Mouse (Mus musculus): ENCODE data around the gene Crhr1. TPM values are rescaled to one million over a fixed set of nuclear protein-coding genes. Genes with fewer than 3 reads are reported as not detected.

Crhr1 gene
- polyA plus RNA-seq, 1 experiment from 2014 or later, result 2.3 TPM

DNA sequence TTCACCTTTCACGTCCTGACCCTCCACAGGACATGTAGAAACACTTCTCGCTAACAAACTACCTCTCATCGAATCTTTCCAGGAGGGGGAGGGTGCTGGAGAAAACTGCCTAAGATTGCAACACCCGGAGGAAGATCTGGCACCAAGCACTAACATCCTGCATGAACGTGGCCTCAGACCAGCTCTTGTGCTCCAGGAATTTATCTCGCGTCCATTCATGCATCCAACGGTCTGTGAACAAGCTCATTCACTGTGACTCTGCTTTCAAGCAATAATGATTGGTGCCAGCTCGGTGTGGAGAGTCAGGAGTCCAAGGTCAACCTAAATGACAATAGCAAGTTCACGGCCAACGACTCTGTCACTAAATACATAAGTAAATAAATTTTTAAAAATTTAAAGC, 20.8 kb upstream of the Crhr1 start:
- H3K36me3 ChIP-seq, result no peaks in the 10 kb centered on the region
- no peak overlapping the region for H3K9ac ChIP-seq (replicated peaks)
- no peak overlapping the region for H3K4me3 ChIP-seq (replicated peaks)
- no peak overlapping the region for H3K4me2 ChIP-seq (replicated peaks)
- no peak for ATAC-seq
- peaks cover 10% of the 10 kb centered on the region for H3K4me1 ChIP-seq (replicated peaks)
- 73% methylated on average over 11 of the region's 11 CpGs for WGBS
- peaks cover 3% of the 10 kb centered on the region; the same call in 1 of the 2 replicates for H3K27me3 ChIP-seq
- H3K9me3 ChIP-seq, result no peaks in the 10 kb centered on the region
- H3K27ac ChIP-seq, result no peak overlapping the region

DNA sequence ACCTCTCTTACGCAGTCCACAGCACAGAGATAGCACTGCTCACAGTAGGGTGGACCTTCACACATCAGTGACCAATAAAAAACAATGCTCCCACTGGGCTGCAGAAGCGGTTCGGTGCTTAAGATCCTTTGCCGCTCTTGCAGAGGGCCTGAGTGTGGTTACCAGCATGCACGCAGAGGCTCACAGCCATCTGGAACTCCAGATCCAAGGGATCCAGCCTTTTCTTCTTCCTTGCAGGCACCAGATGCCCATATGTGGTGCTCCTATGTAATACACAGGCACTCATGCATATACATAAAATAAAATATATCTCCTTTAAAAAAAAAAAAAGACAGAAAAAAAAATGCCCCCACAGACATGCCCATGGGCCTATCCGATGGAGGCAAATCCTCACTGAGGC, 19.0 kb upstream of the Crhr1 start:
- no peak overlapping the region for H3K9ac ChIP-seq (replicated peaks)
- no peak overlapping the region for H3K4me2 ChIP-seq (replicated peaks)
- no peaks in the 10 kb centered on the region for H3K9me3 ChIP-seq
- WGBS, result 50% methylated on average over 6 of the region's 6 CpGs
- no peak for ATAC-seq
- H3K27ac ChIP-seq, result no peak overlapping the region
- H3K36me3 ChIP-seq, result no peaks in the 10 kb centered on the region
- H3K27me3 ChIP-seq, result no peaks in the 10 kb centered on the region
- no peaks in the 10 kb centered on the region for H3K4me1 ChIP-seq (replicated peaks)
- H3K4me3 ChIP-seq (replicated peaks), result no peak overlapping the region

DNA sequence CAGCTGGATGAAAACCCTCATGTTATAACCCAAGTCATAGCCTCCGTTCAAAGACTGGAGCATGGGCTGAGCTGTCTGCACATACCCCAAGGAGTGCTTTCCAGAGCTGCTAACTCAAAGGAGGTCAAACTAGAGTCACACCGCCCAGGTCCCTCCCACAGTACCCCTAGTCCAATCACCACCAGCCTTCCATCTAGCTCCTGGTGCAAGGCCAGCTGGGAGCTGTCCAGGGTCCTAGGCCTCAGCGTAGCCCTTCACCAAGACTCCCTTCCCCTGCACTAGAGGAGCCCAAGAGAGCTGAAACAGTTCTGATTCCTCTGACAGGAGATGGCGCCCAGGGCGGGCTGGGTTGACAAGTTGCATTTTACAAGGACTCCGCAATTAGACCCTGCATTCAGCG, 18.0 kb upstream of the Crhr1 start:
- Histone ChIP-seq H3K9me3 (no peaks in the 10 kb centered on the region), H3K4me3 (replicated peaks) (no peak overlapping the region), H3K27me3 (no peaks in the 10 kb centered on the region), H3K36me3 (no peaks in the 10 kb centered on the region), H3K27ac (no peak overlapping the region), H3K9ac (replicated peaks) (no peak overlapping the region), H3K4me1 (replicated peaks) (no peaks in the 10 kb centered on the region), H3K4me2 (replicated peaks) (no peak overlapping the region)
- WGBS, result 9% methylated on average over 7 of the region's 7 CpGs
- ATAC-seq, result no peak

DNA sequence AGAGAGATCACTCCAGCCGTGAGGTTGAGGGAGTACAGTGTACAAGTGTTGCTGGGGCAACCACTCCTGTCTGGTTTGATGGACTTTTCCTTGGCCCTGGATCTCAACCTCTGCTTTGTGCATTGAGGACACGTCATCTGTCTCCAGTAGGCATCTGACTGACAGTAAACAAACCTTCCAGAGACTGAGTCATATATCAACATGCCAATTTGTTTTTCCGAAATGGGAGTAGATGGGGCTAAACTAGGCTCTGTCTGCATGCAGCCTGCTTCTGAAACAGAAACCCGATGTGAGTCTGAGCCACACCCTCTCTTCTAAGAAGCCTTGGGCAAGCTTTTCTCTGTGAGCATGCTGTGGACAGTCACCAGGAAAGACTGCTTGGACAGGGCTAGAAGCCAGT, 14.3 kb upstream of the Crhr1 start:
- Histone ChIP-seq H3K4me1 (replicated peaks) (no peaks in the 10 kb centered on the region), H3K9me3 (no peaks in the 10 kb centered on the region), H3K36me3 (no peaks in the 10 kb centered on the region), H3K27ac (no peak overlapping the region), H3K4me3 (replicated peaks) (no peak overlapping the region), H3K4me2 (replicated peaks) (no peak overlapping the region), H3K27me3 (no peaks in the 10 kb centered on the region), H3K9ac (replicated peaks) (no peak overlapping the region)
- no peak for ATAC-seq
- 83% methylated on average over 4 of the region's 4 CpGs for WGBS

DNA sequence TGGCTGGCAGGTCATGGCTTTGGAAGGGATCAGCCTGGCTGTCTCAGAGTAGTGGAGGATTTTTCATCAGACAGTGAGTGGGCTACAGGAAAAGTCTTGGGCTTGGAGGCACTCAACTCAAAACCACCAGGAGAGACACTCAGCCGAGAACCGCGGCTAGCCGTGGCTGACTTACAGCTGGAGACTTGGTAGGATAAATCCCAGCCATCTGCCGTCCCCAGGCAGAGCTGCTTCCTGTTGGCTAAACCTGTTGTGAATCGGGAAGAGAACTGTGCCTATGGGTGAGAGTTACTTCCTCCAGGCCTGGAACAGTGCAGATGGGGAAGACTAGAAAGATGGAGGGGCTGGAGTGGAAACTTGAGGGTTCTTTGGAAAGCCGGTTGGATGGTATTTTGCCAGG, 9.7 kb upstream of the Crhr1 start:
- no peaks in the 10 kb centered on the region for H3K4me1 ChIP-seq (replicated peaks)
- H3K27ac ChIP-seq, result no peak overlapping the region
- no peaks in the 10 kb centered on the region for H3K27me3 ChIP-seq
- no peak overlapping the region for H3K4me2 ChIP-seq (replicated peaks)
- 79% methylated on average over 7 of the region's 7 CpGs for WGBS
- no peak overlapping the region for H3K4me3 ChIP-seq (replicated peaks)
- no peak for ATAC-seq
- H3K9me3 ChIP-seq, result no peaks in the 10 kb centered on the region
- H3K36me3 ChIP-seq, result no peaks in the 10 kb centered on the region
- no peak overlapping the region for H3K9ac ChIP-seq (replicated peaks)

DNA sequence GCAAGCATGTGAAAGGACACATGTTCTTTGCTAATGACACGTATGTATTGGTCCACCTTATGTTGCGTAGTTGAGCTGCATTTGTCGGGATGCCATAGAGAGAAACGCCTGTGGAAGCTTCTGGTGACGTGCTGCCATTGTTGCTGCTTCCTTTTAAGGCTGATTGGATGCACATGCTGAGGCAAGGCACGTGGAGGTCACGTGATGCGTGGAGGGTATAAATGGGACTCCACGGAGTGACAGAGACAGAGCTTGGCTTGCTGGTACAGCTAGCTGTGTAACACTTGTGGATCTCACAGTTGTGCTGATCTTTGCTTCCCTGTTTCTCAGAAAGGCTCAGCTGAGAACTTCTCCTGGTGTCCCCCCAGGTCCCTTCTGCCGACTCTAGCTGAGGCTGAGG, 9.2 kb upstream of the Crhr1 start:
- Histone ChIP-seq H3K4me1 (replicated peaks) (no peaks in the 10 kb centered on the region), H3K9ac (replicated peaks) (no peak overlapping the region), H3K4me2 (replicated peaks) (no peak overlapping the region), H3K9me3 (no peaks in the 10 kb centered on the region), H3K36me3 (no peaks in the 10 kb centered on the region), H3K27me3 (no peaks in the 10 kb centered on the region), H3K27ac (no peak overlapping the region), H3K4me3 (replicated peaks) (no peak overlapping the region)
- WGBS, result 88% methylated on average over 10 of the region's 10 CpGs
- ATAC-seq, result no peak

DNA sequence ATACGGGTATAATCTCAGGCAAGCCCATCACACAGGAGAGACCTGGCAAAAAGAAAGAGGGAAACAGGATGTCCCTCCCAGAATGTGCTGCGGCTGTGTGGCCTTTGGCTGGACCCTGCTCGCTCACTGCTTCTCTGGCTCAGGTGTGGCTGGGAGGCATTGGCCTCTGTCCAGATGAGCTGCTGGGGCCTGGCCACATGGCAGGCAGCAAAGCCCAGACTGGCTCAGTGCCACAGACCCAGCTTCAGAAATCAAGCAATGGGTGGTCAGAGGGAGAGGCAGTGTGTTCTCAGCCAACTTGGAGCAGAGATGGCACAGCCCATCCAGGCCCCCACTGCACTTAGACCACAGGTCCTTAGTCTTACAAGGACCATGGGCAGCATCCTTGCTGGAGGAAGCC, 8.1 kb upstream of the Crhr1 start:
- H3K9ac ChIP-seq (replicated peaks), result no peak overlapping the region
- no peak for ATAC-seq

DNA sequence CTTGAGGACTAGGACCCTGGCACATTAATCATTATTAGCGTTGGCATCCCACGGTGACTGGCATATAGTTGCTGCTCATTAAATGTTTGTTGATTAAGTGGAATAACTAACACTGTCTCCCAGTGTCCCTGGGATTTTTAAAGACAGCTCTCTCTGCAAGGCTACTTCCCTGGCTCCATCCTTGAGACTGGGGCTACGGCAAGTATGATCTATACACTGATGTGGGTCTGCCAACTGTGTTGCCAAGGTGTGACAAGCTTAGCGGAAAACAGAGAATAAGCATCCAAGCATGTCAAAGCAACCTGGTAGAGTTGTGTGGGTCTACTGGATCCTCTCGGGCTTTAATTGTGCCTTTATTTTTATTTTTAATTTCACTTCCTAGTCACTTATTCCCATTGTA, 3.2 kb upstream of the Crhr1 start:
- Histone ChIP-seq H3K9ac (replicated peaks) (no peak overlapping the region), H3K4me1 (replicated peaks) (peaks cover 21% of the 10 kb centered on the region), H3K9me3 (no peaks in the 10 kb centered on the region), H3K4me2 (replicated peaks) (no peak overlapping the region), H3K36me3 (no peaks in the 10 kb centered on the region), H3K27ac (no peak overlapping the region), H3K4me3 (replicated peaks) (no peak overlapping the region), H3K27me3 (peaks cover 37% of the 10 kb centered on the region)
- WGBS, result 88% methylated on average over 5 of the region's 5 CpGs
- ATAC-seq, result no peak

More for the DNA sequence above, 8.1 kb upstream of the Crhr1 start:
- no peak overlapping the region for H3K4me2 ChIP-seq (replicated peaks)
- no peaks in the 10 kb centered on the region for H3K27me3 ChIP-seq
- 89% methylated on average over 3 of the region's 3 CpGs for WGBS
- no peak overlapping the region for H3K4me3 ChIP-seq (replicated peaks)
- no peak overlapping the region for H3K27ac ChIP-seq
- H3K36me3 ChIP-seq, result no peaks in the 10 kb centered on the region
- no peaks in the 10 kb centered on the region for H3K9me3 ChIP-seq
- H3K4me1 ChIP-seq (replicated peaks), result no peaks in the 10 kb centered on the region

DNA sequence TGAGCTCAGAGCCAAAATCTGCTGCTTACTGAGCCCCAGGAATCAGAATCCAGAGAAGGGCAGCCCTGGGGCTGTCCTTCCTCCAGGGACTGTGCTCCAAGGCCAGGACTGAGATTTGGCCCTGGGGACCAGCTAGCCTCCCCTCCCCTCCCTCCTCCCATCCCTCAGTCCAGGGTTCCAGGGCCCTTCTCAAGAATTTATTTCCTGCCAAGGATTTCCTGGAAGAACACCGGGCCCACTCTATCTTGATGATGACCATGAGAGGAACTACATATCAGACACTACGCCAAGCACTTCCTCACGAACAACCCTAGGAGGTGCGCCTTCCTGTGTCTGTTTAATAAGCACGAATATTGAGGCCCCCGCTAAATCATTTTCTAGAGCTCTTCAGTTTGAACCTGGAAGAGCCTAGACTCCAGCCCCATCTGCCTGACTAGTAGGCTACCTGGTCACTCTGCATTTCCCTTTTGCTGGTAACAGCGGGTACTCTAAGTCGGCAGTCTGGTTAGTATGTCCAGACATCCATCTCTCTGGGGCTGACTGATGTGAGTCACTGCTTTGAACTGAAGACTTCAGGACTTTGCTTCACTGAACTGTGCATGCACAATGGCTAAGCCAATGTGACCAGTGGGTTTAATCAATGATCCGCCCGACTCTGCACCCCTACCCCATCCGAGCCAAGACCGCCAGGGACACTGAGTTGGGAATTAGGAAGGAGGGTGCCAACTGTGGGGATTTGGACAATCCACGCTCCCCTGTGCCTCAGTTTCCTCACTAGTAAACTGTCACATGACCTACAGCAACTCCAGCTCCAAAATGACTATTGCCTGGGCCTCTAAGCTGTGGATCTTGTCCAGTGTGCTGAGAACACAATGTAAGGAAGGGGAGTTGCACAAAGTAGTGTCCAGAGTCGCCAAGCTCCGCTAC, 1.7 kb upstream of the Crhr1 start:
- no peak for ATAC-seq
- Histone ChIP-seq H3K27ac (no peak overlapping the region), H3K9ac (replicated peaks) (no peak overlapping the region), H3K36me3 (no peaks in the 10 kb centered on the region), H3K4me1 (replicated peaks) (peaks cover 21% of the 10 kb centered on the region), H3K4me3 (replicated peaks) (no peak overlapping the region), H3K9me3 (no peaks in the 10 kb centered on the region), H3K4me2 (replicated peaks) (peak overlapping the region; percentile 77; the same call in 1 of the 2 replicates), H3K27me3 (peaks cover 52% of the 10 kb centered on the region)
- 76% methylated on average over 15 of the region's 15 CpGs for WGBS

DNA sequence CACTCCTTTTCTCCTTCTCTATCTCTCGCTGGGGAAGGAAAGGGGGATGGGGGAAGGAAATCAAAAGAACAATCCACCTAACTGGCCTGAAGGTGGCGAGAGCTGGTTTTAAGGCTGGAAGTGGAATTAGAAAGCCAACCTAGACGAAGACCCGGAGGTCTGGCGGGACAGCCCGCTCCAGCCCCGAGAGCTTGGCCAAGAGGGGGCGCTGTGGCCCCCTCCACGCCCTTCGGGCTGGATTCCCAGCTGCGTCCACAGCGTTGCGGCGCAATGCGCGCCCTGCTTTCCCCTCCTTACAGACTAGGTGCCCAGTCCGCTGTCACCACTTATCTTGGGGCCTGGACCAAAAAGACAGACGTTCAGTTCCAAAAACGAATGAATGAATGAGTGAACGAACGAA, 899 bp upstream of the Crhr1 start:
- Histone ChIP-seq H3K4me2 (replicated peaks) (peak overlapping the region; percentile 77), H3K27me3 (peaks cover 60% of the 10 kb centered on the region), H3K4me1 (replicated peaks) (peaks cover 21% of the 10 kb centered on the region), H3K9ac (replicated peaks) (peak overlapping the region; percentile 75; the same call in 1 of the 2 replicates), H3K9me3 (no peaks in the 10 kb centered on the region), H3K4me3 (replicated peaks) (peak overlapping the region; percentile 66), H3K27ac (no peak overlapping the region), H3K36me3 (no peaks in the 10 kb centered on the region)
- peak; percentile 62 for ATAC-seq
- WGBS, result under 1% methylated on average over 21 of the region's 21 CpGs

DNA sequence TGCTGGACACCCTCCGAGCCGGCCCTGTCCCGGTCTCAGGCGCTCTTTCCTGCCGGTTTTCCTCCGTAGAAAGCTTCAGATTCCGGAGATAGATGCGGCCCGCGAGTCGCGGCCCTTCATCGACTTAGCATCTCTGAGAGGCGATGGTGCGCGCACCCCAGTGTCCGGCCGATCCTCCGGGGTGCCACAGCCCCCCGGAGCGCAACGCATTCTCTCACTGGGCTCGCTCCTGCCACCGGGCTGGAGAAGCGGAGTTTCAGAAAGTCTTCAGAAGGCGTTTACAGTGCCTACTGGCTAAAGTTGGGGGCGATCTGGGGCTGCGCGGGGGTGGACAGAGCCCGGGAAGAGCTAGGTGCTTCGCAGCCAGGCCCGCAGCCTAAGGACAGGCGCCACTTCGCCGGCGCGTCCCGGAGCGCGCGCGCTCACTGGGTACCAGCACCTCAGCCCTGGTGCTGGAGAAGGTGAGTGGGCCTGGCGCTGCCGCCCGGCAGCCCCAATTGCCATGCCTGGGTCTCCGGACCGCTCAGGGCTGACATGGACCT, 858 bp downstream of the Crhr1 start:
- Histone ChIP-seq H3K27ac (no peak overlapping the region), H3K36me3 (no peaks in the 10 kb centered on the region), H3K4me3 (replicated peaks) (peak overlapping the region; percentile 66), H3K27me3 (peaks cover 66% of the 10 kb centered on the region), H3K9ac (replicated peaks) (peak overlapping the region; percentile 75), H3K9me3 (no peaks in the 10 kb centered on the region), H3K4me1 (replicated peaks) (peaks cover 21% of the 10 kb centered on the region), H3K4me2 (replicated peaks) (peak overlapping the region; percentile 77)
- ATAC-seq, result no peak
- WGBS, result under 1% methylated on average over 47 of the region's 47 CpGs

DNA sequence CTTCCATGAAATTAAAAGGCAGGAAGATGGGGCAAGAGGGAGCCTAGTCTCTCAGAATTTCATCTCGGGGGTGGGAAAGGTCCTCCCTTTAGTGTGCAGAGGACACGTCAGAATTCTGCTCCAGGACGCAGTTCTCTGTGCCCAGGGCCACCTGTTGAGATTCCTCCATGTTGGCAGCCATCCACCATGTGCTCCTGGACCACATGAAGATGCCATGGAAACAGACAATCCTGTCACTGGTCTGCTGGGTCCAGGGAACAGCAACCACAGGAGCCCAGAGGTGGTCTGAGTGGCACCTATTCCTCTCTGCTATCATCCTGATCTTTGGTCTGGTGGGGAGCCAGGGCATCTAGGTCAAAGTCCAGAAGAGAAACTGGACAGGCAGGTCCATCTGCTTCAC, 6.3 kb downstream of the Crhr1 start:
- Histone ChIP-seq H3K4me2 (replicated peaks) (no peak overlapping the region), H3K27ac (no peak overlapping the region), H3K4me1 (replicated peaks) (peaks cover 2% of the 10 kb centered on the region; the same call in 1 of the 2 replicates), H3K27me3 (peaks cover 45% of the 10 kb centered on the region), H3K36me3 (no peaks in the 10 kb centered on the region), H3K9me3 (no peaks in the 10 kb centered on the region), H3K4me3 (replicated peaks) (no peak overlapping the region), H3K9ac (replicated peaks) (no peak overlapping the region)
- ATAC-seq, result no peak
- WGBS, result 76% methylated on average over 3 of the region's 3 CpGs
